Mouse (Mus musculus) frontal cortex, postnatal 14 days (tissue): ENCODE measurements at regions not wholly inside any gene's neighbourhood (a gene's known extent, or its start where the extent isn't known, plus 50 kb on each side); places are given as distances from the start of the nearest gene placed in this dataset.

Experiments used
- DNase-seq, 2 experiments: peaks; one replicate each; pipeline ENCODE4 v3.0.0; 2022; ENCODE audit warnings: low spot score in 2 of 2

GRCm38 (mm10) chr1:194041393-194042352, 576.3 kb upstream of the Plxna2 start:
- DNase-seq, result no peak

GRCm38 (mm10) chr1:194038711-194039110, 579.3 kb upstream of the Plxna2 start:
- DNase-seq, result no peak

- no peak for DNase-seq
These were observed 583.7 kb upstream of the Plxna2 start for GRCm38 (mm10) chr1:194034199-194034883.

- DNase-seq, result no peak
These were observed 585.4 kb upstream of the Plxna2 start for GRCm38 (mm10) chr1:194032603-194033002.

- no peak for DNase-seq
These were observed 587.3 kb upstream of the Plxna2 start for GRCm38 (mm10) chr1:194030651-194031228.

GRCm38 (mm10) chr1:194026958-194027692, 590.9 kb upstream of the Plxna2 start:
- no peak for DNase-seq

- DNase-seq, result no peak
These were observed 591.8 kb upstream of the Plxna2 start for GRCm38 (mm10) chr1:194026213-194026612.

GRCm38 (mm10) chr1:194019282-194019681, 598.7 kb upstream of the Plxna2 start:
- DNase-seq, result peak; percentile 34 to 45

- DNase-seq, result no peak
These were observed 622.1 kb upstream of the Camk1g start for GRCm38 (mm10) chr1:193992226-193992625.

- no peak for DNase-seq
These were observed 620.0 kb upstream of the Camk1g start for GRCm38 (mm10) chr1:193989956-193990675.

GRCm38 (mm10) chr1:193988970-193989904, 619.1 kb upstream of the Camk1g start:
- DNase-seq, result no peak

- DNase-seq, result no peak
These were observed 610.5 kb upstream of the Camk1g start for GRCm38 (mm10) chr1:193980571-193980970.

GRCm38 (mm10) chr1:193971537-193971936, 601.4 kb upstream of the Camk1g start:
- no peak for DNase-seq

- DNase-seq, result no peak
These were observed 599.3 kb upstream of the Camk1g start for GRCm38 (mm10) chr1:193969264-193969908.

GRCm38 (mm10) chr1:193967957-193968926, 598.1 kb upstream of the Camk1g start:
- no peak for DNase-seq

GRCm38 (mm10) chr1:193966652-193967555, 596.8 kb upstream of the Camk1g start:
- no peak for DNase-seq

- no peak for DNase-seq
These were observed 595.2 kb upstream of the Camk1g start for GRCm38 (mm10) chr1:193965278-193965677.
